Mouse (Mus musculus) G1E (cell line): ENCODE data around the gene Olfr332. TPM values are rescaled to one million over a fixed set of nuclear protein-coding genes. Genes with fewer than 3 reads are reported as not detected.

Experiments
- ATAC-seq: 2 replicates; pipeline ENCODE4 v1.8.0; 2016; ENCODE audit warnings: mild to moderate bottlenecking; ENCODE audit not compliant: insufficient number of reproducible peaks, poor library complexity, low FRiP score, severe bottlenecking; ENCODE audit errors: extremely low read depth
- DNase-seq: peaks from one replicate; pipeline ENCODE4 v3.0.0; 2012; ENCODE audit warnings: low spot score
- H3K27me3 ChIP-seq: 2 replicates; pipeline ENCODE4 v1.6.1; 2012; ENCODE audit warnings: mild to moderate bottlenecking, low read length, inconsistent platforms; ENCODE audit not compliant: insufficient read depth
- H3K36me3 ChIP-seq: replicated peaks from 2 replicates; pipeline ENCODE3; 2012; ENCODE audit warnings: mild to moderate bottlenecking, inconsistent platforms
- H3K4me1 ChIP-seq: 2 replicates; pipeline ENCODE4 v1.6.1; 2012; ENCODE audit warnings: low read depth, low read length, inconsistent platforms, mixed read lengths; ENCODE audit not compliant: insufficient read depth
- H3K4me3 ChIP-seq: 2 replicates; pipeline ENCODE4 v1.5.1; 2012; ENCODE audit warnings: low read depth, mild to moderate bottlenecking, inconsistent platforms, low read length, moderate library complexity, mixed read lengths
- H3K9me3 ChIP-seq: replicated peaks from 2 replicates; pipeline ENCODE4 v1.6.1; 2012; ENCODE audit warnings: inconsistent platforms
- CTCF ChIP-seq: IDR thresholded peaks from 2 replicates; pipeline ENCODE4 v1.5.1; 2012; ENCODE audit warnings: low read depth, low read length, inconsistent platforms, mixed read lengths
- GATA1 ChIP-seq: IDR thresholded peaks from 2 replicates; pipeline ENCODE4 v1.6.1; 2012; ENCODE audit warnings: borderline replicate concordance, low read length, inconsistent platforms, mixed read lengths
- GATA2 ChIP-seq: IDR thresholded peaks from 2 replicates; pipeline ENCODE4 v1.6.1; 2012; ENCODE audit warnings: low read depth, low read length, inconsistent platforms, borderline replicate concordance
- POLR2AphosphoS5 ChIP-seq: IDR thresholded peaks from 2 replicates; pipeline ENCODE4 v1.6.1; 2012; ENCODE audit warnings: low read depth, low read length, inconsistent platforms; ENCODE audit not compliant: insufficient replicate concordance
- TAL1 ChIP-seq: conservative IDR thresholded peaks from 2 replicates; pipeline ENCODE4 v1.6.1; 2012; ENCODE audit warnings: low read depth, low read length, inconsistent platforms, mixed read lengths
- polyA plus RNA-seq: library from polyadenylated mRNA; stranded (reverse); fragments of >175 nt; gene quantifications from 2 replicates; pipeline ENCODE4 v1.2.3, GENCODE M21; 2012
- total RNA-seq, 2 experiments: library from RNA; stranded (forward) in 1 of 2; stranded (reverse) in 1 of 2; fragments of 200-1000 nt in 1 of 2; fragments of >200 nt in 1 of 2; fragmentation: Nextera tagmentation in 1 of 2; gene quantifications; 2 replicates each; pipeline ENCODE4 v1.2.3; 2014 to 2017

Gene Olfr332
- total and polyA plus RNA-seq, 3 experiments = 0.11 TPM; not detected in 2

- no peak for DNase-seq
- no peak for ATAC-seq
- no peaks in the 10 kb centered on the region for H3K4me1 ChIP-seq
- no peaks in the 10 kb centered on the region for H3K9me3 ChIP-seq
- H3K4me3 ChIP-seq = no peak within 1 kb of the TSS
- peaks cover 22% of the 10 kb centered on the region for H3K27me3 ChIP-seq
- no peaks in the 10 kb centered on the region for H3K36me3 ChIP-seq
- TF ChIP-seq GATA1 = no peak
- TF ChIP-seq GATA2 = no peak
- TF ChIP-seq CTCF = no peak
- no peak for TF ChIP-seq TAL1
- TF ChIP-seq POLR2AphosphoS5 = no peak
Observed at GRCm38 (mm10) chr11:58462170-58462569, 30.2 kb downstream of the Olfr332 start, which contains the start of gene Olfr30. TSS of gene Olfr30 (minus strand) at chr11:58462270.

DNA sequence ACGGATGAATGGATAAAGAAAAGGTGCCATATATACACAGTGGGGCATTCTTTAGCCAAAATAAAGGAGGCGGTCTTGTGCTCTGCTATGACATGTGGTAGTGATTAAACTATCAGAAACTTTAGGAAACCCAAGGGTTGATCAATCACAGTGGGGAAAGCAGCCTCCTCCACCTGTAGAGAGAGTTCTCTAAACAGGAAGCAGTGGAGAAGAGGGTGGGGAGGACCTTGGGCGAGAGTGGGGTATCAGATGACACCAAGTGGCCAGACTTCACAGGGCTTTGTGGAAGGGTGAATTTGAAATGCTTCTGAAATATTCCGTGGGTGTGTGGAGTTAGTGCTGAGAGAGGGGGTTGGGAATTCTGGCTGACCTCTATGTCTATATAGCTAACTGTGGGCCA lies 38.8 kb downstream of the Olfr332 start:
- Histone ChIP-seq H3K36me3 (no peaks in the 10 kb centered on the region), H3K27me3 (peaks cover 24% of the 10 kb centered on the region), H3K4me3 (no peak overlapping the region), H3K9me3 (no peaks in the 10 kb centered on the region), H3K4me1 (no peaks in the 10 kb centered on the region)
- ATAC-seq (no peak), DNase-seq (no peak)
- TF ChIP-seq POLR2AphosphoS5 (no peak), GATA2 (no peak), CTCF (no peak), GATA1 (no peak), TAL1 (no peak)

DNA sequence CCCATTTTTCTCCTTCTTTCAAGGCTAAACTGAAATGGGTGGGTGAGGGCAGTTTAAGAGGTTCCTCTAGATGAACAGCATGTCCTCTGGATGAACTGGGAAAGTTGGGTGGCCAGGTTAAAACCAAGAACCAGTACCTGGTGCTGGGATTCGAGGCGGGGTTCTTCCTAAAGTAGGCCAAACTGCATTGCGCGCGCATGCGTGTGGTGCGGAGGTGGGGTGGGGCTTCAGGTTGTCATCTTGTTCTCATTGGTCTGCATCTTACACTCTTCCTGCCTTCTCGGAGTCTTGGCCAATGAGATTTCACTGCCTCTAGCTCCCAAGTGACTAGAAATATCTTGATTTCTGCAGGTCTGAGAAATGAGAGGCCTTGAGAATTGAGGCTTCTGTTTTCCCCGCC lies 39.6 kb downstream of the Olfr332 start, which contains the start of gene Lypd9:
Gene Lypd9 (minus strand): TSS at position 165 of the 400 bp plus-strand sequence.
- H3K4me3 ChIP-seq = no peak within 1 kb of the TSS
- no peaks in the 10 kb centered on the region; the same call in 1 of the 2 replicates for H3K9me3 ChIP-seq
- peaks cover 21% of the 10 kb centered on the region for H3K27me3 ChIP-seq

More for the DNA sequence above, 39.6 kb downstream of the Olfr332 start, which contains the start of gene Lypd9:
- Histone ChIP-seq H3K36me3 (no peaks in the 10 kb centered on the region), H3K4me1 (no peaks in the 10 kb centered on the region)
- DNase-seq (no peak), ATAC-seq (no peak)
- TF ChIP-seq POLR2AphosphoS5 = no peak
- no peak for TF ChIP-seq GATA2

Other genes starting within 250 kb of the Olfr332 start
Only the 20 nearest of the 24 such genes appear.
- gene Zfp692, start 185.5 kb downstream of the Olfr332 start, total RNA-seq (2014; fragmentation: Nextera tagmentation) = 14.4 and 17.5 TPM in 2 replicates
- 14.5 and 20.0 TPM in 2 replicates for gene Zfp692, start 185.5 kb downstream of the Olfr332 start, total RNA-seq (2017)
- 15.5 and 16.6 TPM in 2 replicates for gene Zfp692, start 185.5 kb downstream of the Olfr332 start, polyA plus RNA-seq
- 24.2 and 27.1 TPM in 2 replicates for gene Zfp672, start 162.2 kb downstream of the Olfr332 start, total RNA-seq (2014; fragmentation: Nextera tagmentation)
- gene Zfp672, start 162.2 kb downstream of the Olfr332 start, total RNA-seq (2017) = 27.2 and 29.6 TPM in 2 replicates
- gene Zfp672, start 162.2 kb downstream of the Olfr332 start, polyA plus RNA-seq = 7.9 TPM in 2 replicates
- 4.5 and 5.1 TPM in 2 replicates for gene Sh3bp5l, start 161.8 kb downstream of the Olfr332 start, total RNA-seq (2014; fragmentation: Nextera tagmentation)
- 18.1 and 19.5 TPM in 2 replicates for gene Sh3bp5l, start 161.8 kb downstream of the Olfr332 start, total RNA-seq (2017)
- gene Sh3bp5l, start 161.8 kb downstream of the Olfr332 start, polyA plus RNA-seq = 18.2 and 18.6 TPM in 2 replicates
- gene Lypd8, start 113.5 kb downstream of the Olfr332 start, total RNA-seq (2014; fragmentation: Nextera tagmentation) = 0.68 and 1.2 TPM in 2 replicates
- 0.16 and 0.29 TPM in 2 replicates for gene Lypd8, start 113.5 kb downstream of the Olfr332 start, total RNA-seq (2017)
- 0.07 TPM in 1 of 2 replicates, not detected in the other for gene Lypd8, start 113.5 kb downstream of the Olfr332 start, polyA plus RNA-seq
- gene 1810065E05Rik, start 71.4 kb downstream of the Olfr332 start, total RNA-seq (2014; fragmentation: Nextera tagmentation) = not detected in 2 replicates
- not detected in 2 replicates for gene 1810065E05Rik, start 71.4 kb downstream of the Olfr332 start, total RNA-seq (2017)
- gene 1810065E05Rik, start 71.4 kb downstream of the Olfr332 start, polyA plus RNA-seq = not detected in 2 replicates
- gene Gm12253, start 60.0 kb downstream of the Olfr332 start, total RNA-seq (2014; fragmentation: Nextera tagmentation) = not detected in 2 replicates
- gene Gm12253, start 60.0 kb downstream of the Olfr332 start, total RNA-seq (2017) = not detected in 2 replicates
- gene Gm12253, start 60.0 kb downstream of the Olfr332 start, polyA plus RNA-seq = not detected in 2 replicates
- gene Lypd9, start 39.6 kb downstream of the Olfr332 start, total RNA-seq (2014; fragmentation: Nextera tagmentation) = not detected in 2 replicates
- not detected in 2 replicates for gene Lypd9, start 39.6 kb downstream of the Olfr332 start, total RNA-seq (2017)
- not detected in 2 replicates for gene Lypd9, start 39.6 kb downstream of the Olfr332 start, polyA plus RNA-seq
- not detected in 2 replicates for gene Olfr30, start 30.3 kb downstream of the Olfr332 start, total RNA-seq (2014; fragmentation: Nextera tagmentation)
- 0.12 TPM in 1 of 2 replicates, not detected in the other for gene Olfr30, start 30.3 kb downstream of the Olfr332 start, total RNA-seq (2017)
- gene Olfr30, start 30.3 kb downstream of the Olfr332 start, polyA plus RNA-seq = not detected in 2 replicates
- not detected in 2 replicates for gene Olfr331, start 10.0 kb upstream of the Olfr332 start, total RNA-seq (2014; fragmentation: Nextera tagmentation)
- not detected in 2 replicates for gene Olfr331, start 10.0 kb upstream of the Olfr332 start, total RNA-seq (2017)
- gene Olfr331, start 10.0 kb upstream of the Olfr332 start, polyA plus RNA-seq = not detected in 2 replicates
- not detected in 2 replicates for gene Olfr330, start 42.3 kb upstream of the Olfr332 start, total RNA-seq (2014; fragmentation: Nextera tagmentation)
- 0.11 TPM in 1 of 2 replicates, not detected in the other for gene Olfr330, start 42.3 kb upstream of the Olfr332 start, total RNA-seq (2017)
- gene Olfr330, start 42.3 kb upstream of the Olfr332 start, polyA plus RNA-seq = not detected in 2 replicates
- gene Olfr329-ps, start 53.9 kb upstream of the Olfr332 start, total RNA-seq (2014; fragmentation: Nextera tagmentation) = not detected in 2 replicates
- 0.29 TPM in 1 of 2 replicates, not detected in the other for gene Olfr329-ps, start 53.9 kb upstream of the Olfr332 start, total RNA-seq (2017)
- gene Olfr329-ps, start 53.9 kb upstream of the Olfr332 start, polyA plus RNA-seq = not detected in 2 replicates
- not detected in 2 replicates for gene Olfr328, start 63.1 kb upstream of the Olfr332 start, total RNA-seq (2014; fragmentation: Nextera tagmentation)
- gene Olfr328, start 63.1 kb upstream of the Olfr332 start, total RNA-seq (2017) = 0.16 and 0.29 TPM in 2 replicates
- gene Olfr328, start 63.1 kb upstream of the Olfr332 start, polyA plus RNA-seq = not detected in 2 replicates
- gene Olfr224, start 78.0 kb upstream of the Olfr332 start, total RNA-seq (2014; fragmentation: Nextera tagmentation) = not detected in 2 replicates
- 0.11 TPM in 1 of 2 replicates, not detected in the other for gene Olfr224, start 78.0 kb upstream of the Olfr332 start, total RNA-seq (2017)
- gene Olfr224, start 78.0 kb upstream of the Olfr332 start, polyA plus RNA-seq = not detected in 2 replicates
- gene Olfr325, start 85.2 kb upstream of the Olfr332 start, total RNA-seq (2014; fragmentation: Nextera tagmentation) = not detected in 2 replicates
- 0.16 TPM in 1 of 2 replicates, not detected in the other for gene Olfr325, start 85.2 kb upstream of the Olfr332 start, total RNA-seq (2017)
- gene Olfr325, start 85.2 kb upstream of the Olfr332 start, polyA plus RNA-seq = not detected in 2 replicates
- not detected in 2 replicates for gene Olfr324, start 102.6 kb upstream of the Olfr332 start, total RNA-seq (2014; fragmentation: Nextera tagmentation)
- gene Olfr324, start 102.6 kb upstream of the Olfr332 start, total RNA-seq (2017) = 0.06 and 0.11 TPM in 2 replicates
- not detected in 2 replicates for gene Olfr324, start 102.6 kb upstream of the Olfr332 start, polyA plus RNA-seq
- gene 2210407C18Rik, start 123.5 kb upstream of the Olfr332 start, total RNA-seq (2014; fragmentation: Nextera tagmentation) = not detected in 2 replicates
- gene 2210407C18Rik, start 123.5 kb upstream of the Olfr332 start, total RNA-seq (2017) = not detected in 2 replicates
- not detected in 2 replicates for gene 2210407C18Rik, start 123.5 kb upstream of the Olfr332 start, polyA plus RNA-seq
- not detected in 2 replicates for gene Olfr323, start 137.9 kb upstream of the Olfr332 start, total RNA-seq (2014; fragmentation: Nextera tagmentation)
- 0.05 TPM in 1 of 2 replicates, not detected in the other for gene Olfr323, start 137.9 kb upstream of the Olfr332 start, total RNA-seq (2017)
- gene Olfr323, start 137.9 kb upstream of the Olfr332 start, polyA plus RNA-seq = not detected in 2 replicates
- 19.0 TPM in 1 of 2 replicates, not detected in the other for gene Trim58, start 147.9 kb upstream of the Olfr332 start, total RNA-seq (2014; fragmentation: Nextera tagmentation)
- gene Trim58, start 147.9 kb upstream of the Olfr332 start, total RNA-seq (2017) = not detected in 2 replicates
- not detected in 2 replicates for gene Trim58, start 147.9 kb upstream of the Olfr332 start, polyA plus RNA-seq
- not detected in 2 replicates for gene Olfr322, start 166.2 kb upstream of the Olfr332 start, total RNA-seq (2014; fragmentation: Nextera tagmentation)
- under 0.01 and 0.16 TPM in 2 replicates for gene Olfr322, start 166.2 kb upstream of the Olfr332 start, total RNA-seq (2017)
- gene Olfr322, start 166.2 kb upstream of the Olfr332 start, polyA plus RNA-seq = not detected in 2 replicates
- gene Olfr320, start 188.5 kb upstream of the Olfr332 start, total RNA-seq (2014; fragmentation: Nextera tagmentation) = not detected in 2 replicates
- 0.06 TPM in 1 of 2 replicates, not detected in the other for gene Olfr320, start 188.5 kb upstream of the Olfr332 start, total RNA-seq (2017)
- gene Olfr320, start 188.5 kb upstream of the Olfr332 start, polyA plus RNA-seq = not detected in 2 replicates